Mouse (Mus musculus): Measurements from ENCODE around the gene Ttc38.
"Not testable (repeated sequence)": the region's sequence is repeated elsewhere in the genome, so short reads cannot be mapped to it uniquely, and the experiment has no call there.

The Ttc38 gene

GRCm38 (mm10) chr15:85821203-85822010, 10.7 kb upstream of the Ttc38 start, which contains the start of gene Pkdrej:
TSS of gene Pkdrej (minus strand) at chr15:85821734.
- in situ Hi-C loops (cut with MseI, MboI) = loop anchor here in 1 of 2 experiments (25.0 kb wide), 1 partner anchor 209 kb away; no protein-coding TSS in a partner anchor

DNA sequence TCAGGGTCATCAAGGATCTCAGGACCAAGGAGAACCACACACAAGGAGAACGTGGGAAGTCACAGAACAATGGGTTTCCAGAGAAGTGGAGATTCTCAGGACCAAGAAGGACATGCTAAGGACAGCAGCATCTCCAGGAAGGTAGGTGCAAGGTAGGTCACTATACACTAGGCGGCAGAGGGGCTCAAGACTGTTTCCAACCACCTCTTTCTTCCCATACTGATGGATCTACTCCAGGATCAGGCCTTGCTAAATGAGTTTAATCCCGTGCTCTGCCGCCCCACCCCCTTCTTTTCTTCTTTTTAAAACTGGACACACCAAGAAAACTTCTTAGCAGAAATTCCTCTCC, 10.1 kb upstream of the Ttc38 start:
- in situ Hi-C loops (cut with MseI, MboI) = loop anchor here in 1 of 2 experiments (25.0 kb wide), 1 partner anchor 210 kb away; no protein-coding TSS in a partner anchor

- in situ Hi-C loops (cut with MseI, MboI) = no loop called here
These were observed 5.4 kb upstream of the Ttc38 start for GRCm38 (mm10) chr15:85826676-85827075.

GRCm38 (mm10) chr15:85828071-85828470, 4.0 kb upstream of the Ttc38 start:
- in situ Hi-C loops (cut with MseI, MboI) = no loop called here

DNA sequence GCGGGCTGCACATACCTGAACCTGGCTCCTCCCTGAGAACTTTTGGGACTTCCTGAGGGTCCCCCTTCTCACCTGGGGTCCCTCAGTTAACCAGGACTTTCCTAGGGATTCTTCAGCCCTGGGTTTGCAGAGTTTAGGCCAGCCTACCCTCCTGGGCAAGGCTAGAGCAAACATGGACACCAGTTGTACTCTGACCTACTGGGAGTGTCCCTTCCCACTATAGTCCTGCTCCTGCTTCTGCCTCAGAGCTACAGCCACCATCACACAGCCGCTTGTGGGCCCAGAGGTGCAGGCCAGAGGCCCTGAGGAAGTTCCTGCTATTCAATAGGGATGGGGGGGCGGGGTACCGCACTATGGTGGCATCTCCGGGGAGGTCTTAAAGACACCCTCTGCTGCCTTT, 2.6 kb upstream of the Ttc38 start:
- in situ Hi-C loops (cut with MseI, MboI) = no loop called here

DNA sequence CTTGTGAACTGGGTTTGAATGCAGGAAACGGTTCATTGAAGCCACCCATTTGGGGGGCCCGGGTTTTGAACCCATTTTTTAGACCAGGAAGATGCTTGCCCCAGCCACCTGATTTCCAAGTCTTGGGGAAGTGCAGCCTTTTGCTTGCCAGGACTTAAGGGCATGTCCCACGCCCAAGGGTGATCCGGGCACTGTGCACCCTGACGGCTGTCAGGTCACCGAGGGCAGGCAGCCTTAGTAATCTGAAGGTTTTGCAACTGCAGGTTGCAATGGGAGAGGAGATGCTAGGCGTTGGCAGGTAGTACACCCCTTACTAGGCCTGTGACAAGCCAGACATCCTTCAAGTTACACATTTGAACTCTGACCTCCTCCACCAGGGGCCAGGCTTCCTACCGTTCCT, 493 bp downstream of the Ttc38 start:
- in situ Hi-C loops (cut with MseI, MboI) = no loop called here

DNA sequence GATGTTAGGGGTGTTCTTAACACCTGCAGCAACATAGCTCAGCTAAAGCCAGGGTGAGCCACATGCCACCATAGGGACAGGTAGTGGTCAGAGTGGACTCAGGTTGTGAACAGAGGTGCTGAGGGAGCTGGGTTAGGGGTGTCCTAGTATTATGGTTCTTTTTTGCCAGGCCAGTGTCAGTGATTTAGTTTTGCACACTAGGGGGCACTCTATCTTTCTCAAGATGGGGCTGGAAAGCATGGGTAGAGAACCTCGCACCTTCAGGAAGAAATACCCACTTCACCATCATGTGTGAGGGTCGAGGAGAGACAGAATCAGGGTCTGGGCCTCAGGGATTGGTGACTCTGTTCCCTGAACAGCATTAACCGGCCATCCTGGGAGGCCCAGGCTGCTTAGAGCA, 3.2 kb downstream of the Ttc38 start:
- in situ Hi-C loops (cut with MseI, MboI) = no loop called here

- in situ Hi-C loops (cut with MseI, MboI) = no loop called here
These were observed 4.8 kb downstream of the Ttc38 start for GRCm38 (mm10) chr15:85836887-85837286.

DNA sequence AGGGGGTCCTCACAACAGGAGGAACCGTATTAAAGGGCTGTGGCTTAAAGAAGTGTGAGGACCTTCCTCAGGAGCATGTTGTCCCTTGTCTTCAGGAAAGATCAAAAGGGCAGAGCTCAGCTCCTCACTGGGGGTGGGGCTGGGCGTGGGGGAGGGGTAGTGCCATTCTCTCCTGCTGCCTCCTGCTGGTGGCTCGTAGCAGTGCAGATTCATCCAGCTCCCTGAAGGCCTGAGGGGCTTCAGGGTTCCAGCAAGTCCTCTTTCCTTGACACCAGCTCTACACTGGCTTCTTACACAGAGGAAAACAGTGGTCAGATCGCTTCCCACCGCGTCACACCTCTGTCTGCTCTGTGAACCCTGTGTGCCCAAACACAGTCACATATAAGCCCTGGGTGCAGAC, 8.9 kb downstream of the Ttc38 start:
- in situ Hi-C loops (cut with MseI, MboI) = no loop called here

DNA sequence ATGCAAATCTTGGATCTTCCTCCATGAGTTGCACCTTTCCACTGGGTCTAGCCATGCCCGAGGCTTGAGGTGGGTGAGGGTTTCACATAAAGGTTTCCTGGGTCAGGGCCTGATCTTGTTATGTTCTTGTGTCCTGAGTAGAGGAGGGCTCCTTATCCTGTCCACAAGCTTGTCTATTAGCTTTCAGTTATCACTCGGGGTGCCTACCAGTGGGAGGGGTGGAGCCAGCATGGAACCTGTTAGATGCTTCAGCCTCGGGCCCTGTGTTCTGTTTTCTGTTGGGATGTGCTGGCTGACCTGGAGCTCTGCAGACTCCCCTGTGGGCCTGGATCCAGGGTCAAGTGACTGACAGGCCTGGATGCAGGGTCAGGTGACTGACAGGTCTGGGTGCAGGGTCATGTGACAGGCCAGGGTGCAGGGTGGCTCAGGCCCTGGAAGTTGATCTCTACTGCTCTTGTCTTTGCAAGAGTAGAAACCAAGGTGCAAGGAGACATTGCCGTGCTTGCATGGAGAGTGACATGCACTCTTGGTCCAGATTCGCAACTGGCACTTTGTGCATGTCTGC, 9.8 kb downstream of the Ttc38 start:
- in situ Hi-C loops (cut with MseI, MboI) = no loop called here

DNA sequence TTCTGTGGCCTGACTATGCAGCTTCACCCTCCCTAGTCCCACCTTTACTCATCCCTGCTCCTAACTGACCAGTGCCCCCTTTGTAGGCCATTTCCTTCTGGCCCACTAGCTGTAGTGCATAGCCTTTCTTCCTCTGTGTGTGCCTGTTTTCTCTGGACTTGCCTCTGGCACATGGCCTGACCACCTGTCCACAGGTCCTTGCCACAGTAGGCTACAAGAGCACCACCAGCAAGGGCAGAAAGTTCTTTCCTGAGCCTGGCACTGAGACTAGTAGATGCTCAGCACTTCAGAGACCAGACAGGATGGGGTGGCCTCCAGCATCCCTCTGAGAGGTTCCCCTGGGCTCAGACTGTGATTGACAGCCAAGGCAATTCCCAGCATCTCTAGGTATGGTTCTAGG, 13.0 kb downstream of the Ttc38 start:
- in situ Hi-C loops (cut with MseI, MboI) = no loop called here

- in situ Hi-C loops (cut with MseI, MboI) = loop anchor here in 1 of 2 experiments (10.0 kb wide), 1 partner anchor 137 kb away; no protein-coding TSS in a partner anchor
These were observed 19.7 kb downstream of the Ttc38 start for GRCm38 (mm10) chr15:85851656-85852392.

GRCm38 (mm10) chr15:85858980-85859489, 26.9 kb downstream of the Ttc38 start:
- in situ Hi-C loops (cut with MseI, MboI) = loop anchor here in 1 of 2 experiments (10.0 kb wide), 1 partner anchor 144 kb away; no protein-coding TSS in a partner anchor

DNA sequence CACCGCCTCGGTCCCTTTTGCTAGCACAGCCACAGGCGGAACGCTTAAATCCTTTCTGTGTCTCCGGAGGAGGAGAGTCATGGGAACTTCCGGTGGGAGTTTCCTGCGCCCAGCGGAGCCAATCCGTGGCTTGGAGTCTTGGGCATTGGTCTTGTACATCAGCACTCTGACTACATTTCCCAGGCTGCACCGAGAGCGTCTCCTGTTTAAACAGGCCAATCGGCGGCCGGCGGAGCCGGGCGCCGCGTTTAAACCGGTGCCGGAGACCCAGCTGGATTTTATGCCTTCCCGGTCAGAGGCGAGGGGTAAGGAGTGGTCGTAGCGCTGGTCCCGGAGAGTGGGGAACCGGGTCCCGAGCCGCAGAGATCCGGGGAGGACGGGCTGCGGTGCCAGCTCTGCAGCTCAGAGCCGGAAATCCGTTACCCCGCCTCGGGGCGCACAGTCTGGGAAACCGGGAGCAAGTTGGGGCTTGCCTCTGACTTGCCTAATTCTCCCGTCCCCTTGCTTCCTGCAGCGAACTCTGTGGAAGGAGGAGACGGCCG, 27.5 kb downstream of the Ttc38 start, which contains the start of gene Gtse1:
Gtse1 (plus strand) TSS at position 256 of the 542 bp plus-strand sequence.
- in situ Hi-C loops (cut with MseI, MboI) = loop anchor here in 1 of 2 experiments (10.0 kb wide), 1 partner anchor 145 kb away; no protein-coding TSS in a partner anchor

DNA sequence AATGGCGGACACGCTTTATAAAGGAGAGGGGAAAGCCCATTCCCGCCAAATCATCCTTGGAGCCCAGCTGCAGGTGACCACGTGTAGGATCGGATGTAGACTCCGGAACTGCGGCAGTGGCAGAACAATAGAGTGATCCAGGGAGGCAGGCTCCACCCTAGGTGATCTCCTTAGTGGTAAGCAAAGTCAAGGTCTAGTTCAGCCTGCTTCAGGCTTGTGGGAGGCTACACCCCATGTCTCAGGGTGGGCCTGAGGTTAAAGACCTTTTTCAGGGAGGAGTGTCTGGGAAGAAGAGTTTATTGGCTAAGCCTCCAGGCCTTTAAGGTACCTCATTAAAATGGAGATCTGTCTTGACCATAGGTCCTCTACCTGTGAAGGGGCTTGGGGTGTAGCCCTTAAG, 33.8 kb downstream of the Ttc38 start:
- in situ Hi-C loops (cut with MseI, MboI) = not testable (repeated sequence)

DNA sequence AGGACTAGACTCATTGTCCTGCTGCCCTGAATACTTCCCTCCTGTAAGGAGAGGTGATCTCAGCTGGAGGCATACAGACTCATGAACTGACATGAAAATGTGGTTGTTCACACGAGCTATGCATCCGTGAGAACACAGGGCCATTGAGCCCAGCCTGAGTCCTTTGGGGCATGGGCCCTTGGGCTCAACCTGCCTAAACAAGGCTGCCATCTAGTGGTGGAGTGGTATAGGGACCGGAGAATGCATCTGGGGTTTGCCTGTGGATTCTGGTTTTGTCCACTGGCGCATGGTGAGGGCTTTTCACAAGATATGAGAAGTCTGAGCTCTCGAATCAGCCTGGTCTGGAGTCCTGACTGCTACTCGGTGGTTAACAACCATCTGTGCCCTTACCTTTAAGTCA, 35.6 kb downstream of the Ttc38 start:
- in situ Hi-C loops (cut with MseI, MboI) = no loop called here

DNA sequence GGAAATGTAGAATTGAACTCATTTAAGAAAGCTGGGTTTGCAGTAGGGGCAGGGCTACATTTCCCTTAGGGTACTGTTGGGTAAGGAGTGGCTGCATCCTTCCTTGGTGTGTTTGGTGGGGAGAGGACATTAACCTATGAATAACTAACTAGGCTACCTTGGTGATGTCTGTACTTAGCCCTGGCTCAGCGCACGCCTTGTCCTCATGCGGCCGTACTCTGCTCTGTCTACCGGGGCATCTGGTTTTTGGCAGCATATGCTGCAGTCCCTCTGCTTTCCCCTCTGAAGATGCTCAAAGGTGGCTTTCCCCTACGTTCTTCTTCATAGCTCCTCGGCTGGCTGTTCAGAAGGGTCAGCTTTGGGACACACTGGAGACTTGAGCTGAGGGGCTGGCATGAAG, 45.2 kb downstream of the Ttc38 start:
- in situ Hi-C loops (cut with MseI, MboI) = no loop called here

- in situ Hi-C loops (cut with MseI, MboI) = no loop called here
These were observed 46.9 kb downstream of the Ttc38 start, which contains the start of gene Trmu for GRCm38 (mm10) chr15:85878848-85879497. TSS of gene Trmu (plus strand) at chr15:85879312.

DNA sequence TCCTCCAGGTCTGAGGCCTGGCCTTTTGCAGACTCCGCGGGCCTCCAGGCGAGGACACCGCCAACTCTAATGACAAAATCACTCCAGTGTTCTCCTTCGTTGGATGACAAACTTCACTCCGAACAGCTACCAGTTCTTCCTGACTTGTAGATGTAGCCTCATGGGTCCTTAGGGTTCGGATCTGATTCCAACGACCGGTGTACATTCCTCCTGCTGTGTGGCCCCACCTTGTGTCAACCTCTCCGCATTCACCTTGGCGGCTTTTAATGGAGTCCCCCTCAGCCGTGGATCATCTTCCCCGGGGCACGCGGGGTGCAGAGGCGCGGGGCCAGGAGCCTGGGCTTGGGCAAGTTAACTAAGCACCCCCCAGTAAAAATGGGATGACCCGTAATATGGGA, 47.4 kb downstream of the Ttc38 start:
- in situ Hi-C loops (cut with MseI, MboI) = no loop called here

DNA sequence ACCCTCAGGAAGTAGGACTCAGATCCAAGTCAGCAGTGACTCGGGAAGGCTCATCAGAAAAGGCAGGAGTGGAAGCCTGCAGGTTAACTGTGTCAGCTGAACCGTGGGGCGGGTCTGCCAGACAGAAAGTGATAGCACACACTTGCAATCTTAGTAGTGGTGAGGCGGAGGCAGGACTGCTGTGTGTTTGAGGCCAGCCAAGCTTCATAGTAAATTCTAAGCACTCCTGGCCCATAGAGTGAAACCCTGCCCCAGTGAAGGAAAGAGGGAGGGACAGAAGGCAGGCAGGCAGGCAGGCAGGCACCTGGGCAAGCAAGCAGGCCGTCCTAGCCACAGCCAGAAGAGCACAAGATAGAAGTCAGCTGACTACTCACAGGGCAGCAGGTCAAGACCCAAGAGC, 53.5 kb downstream of the Ttc38 start:
- in situ Hi-C loops (cut with MseI, MboI) = no loop called here

DNA sequence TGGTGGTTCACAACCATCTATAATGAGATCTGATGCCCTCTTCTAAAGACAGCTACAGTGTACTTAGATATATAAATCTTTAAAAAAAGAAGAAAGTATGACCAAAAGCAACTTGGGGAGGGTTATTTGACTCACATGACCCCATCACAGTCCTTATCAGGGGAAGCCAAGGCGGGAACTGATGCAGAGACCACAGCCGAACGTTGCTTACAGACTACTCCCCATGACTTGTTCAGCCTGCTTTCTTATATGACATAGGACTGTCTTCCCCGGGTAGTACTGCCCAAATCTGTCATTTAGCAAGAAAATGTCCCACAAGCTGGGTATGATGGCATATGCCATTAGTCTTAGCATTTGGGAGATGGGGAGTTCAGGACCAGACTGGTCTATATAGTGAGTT, 57.1 kb downstream of the Ttc38 start:
- in situ Hi-C loops (cut with MseI, MboI) = no loop called here

Data from mouse trophoblast stem cell (cell line).